Mouse (Mus musculus) mouse embryonic stem cell (cell line): Measurements from ENCODE around the gene Egr2.

Source experiments
- in situ Hi-C, 2 experiments: fragments of 300-500 bp; cut with MboI; formaldehyde crosslinking; loops; 1 replicate in 1 of 2; 3 replicates in 1 of 2; pipeline ENCODE4 v1.14.3; 2019 to 2020; ENCODE audit warnings: low sequenced_read_pairs in 2 of 2, low pct_unique_long_range_greater_than_20kb in 1 of 2, mixed read lengths in 1 of 2; ENCODE audit not compliant: unreplicated experiment in 1 of 2

The Egr2 gene

GRCm38 (mm10) chr10:67535256-67535655 is at the start of gene Egr2:
Gene Egr2 (plus strand): TSS chr10:67535475.
- in situ Hi-C loops, result loop anchor here in 1 of 2 experiments (10.0 kb wide), 1 partner anchor 190 kb away; no protein-coding TSS in a partner anchor

- in situ Hi-C loops, result no loop called here
Observed at GRCm38 (mm10) chr10:67487496-67487895, 47.8 kb upstream of the Egr2 start.

- in situ Hi-C loops, result no loop called here
Observed at GRCm38 (mm10) chr10:67489836-67490235, 45.4 kb upstream of the Egr2 start.

GRCm38 (mm10) chr10:67490632-67491031 is 44.6 kb upstream of the Egr2 start:
- in situ Hi-C loops, result no loop called here

- in situ Hi-C loops, result no loop called here
Observed at GRCm38 (mm10) chr10:67492161-67492571, 43.1 kb upstream of the Egr2 start.

- in situ Hi-C loops, result no loop called here
Observed at GRCm38 (mm10) chr10:67493556-67493955, 41.7 kb upstream of the Egr2 start.

- in situ Hi-C loops, result no loop called here
Observed at GRCm38 (mm10) chr10:67497144-67497892, 38.0 kb upstream of the Egr2 start.

GRCm38 (mm10) chr10:67497951-67498350 is 37.3 kb upstream of the Egr2 start:
- in situ Hi-C loops, result no loop called here

GRCm38 (mm10) chr10:67503320-67503995 is 31.8 kb upstream of the Egr2 start:
- in situ Hi-C loops, result no loop called here

- in situ Hi-C loops, result no loop called here
Observed at GRCm38 (mm10) chr10:67504046-67504445, 31.2 kb upstream of the Egr2 start.

- in situ Hi-C loops, result no loop called here
Observed at GRCm38 (mm10) chr10:67505248-67505647, 30.0 kb upstream of the Egr2 start.

GRCm38 (mm10) chr10:67512211-67512610 is 23.1 kb upstream of the Egr2 start:
- in situ Hi-C loops, result no loop called here

GRCm38 (mm10) chr10:67512871-67513270 is 22.4 kb upstream of the Egr2 start:
- in situ Hi-C loops, result no loop called here

- in situ Hi-C loops, result no loop called here
Observed at GRCm38 (mm10) chr10:67518733-67519132, 16.5 kb upstream of the Egr2 start.

- in situ Hi-C loops, result no loop called here
Observed at GRCm38 (mm10) chr10:67524130-67524529, 11.1 kb upstream of the Egr2 start.

- in situ Hi-C loops, result no loop called here
Observed at GRCm38 (mm10) chr10:67524694-67525093, 10.6 kb upstream of the Egr2 start.

GRCm38 (mm10) chr10:67526435-67526834 is 8.8 kb upstream of the Egr2 start:
- in situ Hi-C loops, result no loop called here

- in situ Hi-C loops, result loop anchor here in 1 of 2 experiments (10.0 kb wide), 1 partner anchor 195 kb away; no protein-coding TSS in a partner anchor
Observed at GRCm38 (mm10) chr10:67529769-67530168, 5.5 kb upstream of the Egr2 start.

- in situ Hi-C loops, result loop anchor here in 1 of 2 experiments (10.0 kb wide), 1 partner anchor 189 kb away; no protein-coding TSS in a partner anchor
Observed at GRCm38 (mm10) chr10:67535972-67536371, 697 bp downstream of the Egr2 start.
